Mouse (Mus musculus) kidney, adult 2 months (tissue): Measurements from ENCODE around the gene Stt3b.

Experiments used
- CTCF ChIP-seq: fragments of 200-500 bp; conservative IDR thresholded peaks from 2 replicates; pipeline ENCODE4 v1.5.1; 2011; ENCODE audit warnings: low read depth, mild to moderate bottlenecking, control low read depth, low read length, moderate library complexity, mixed read lengths; ENCODE audit not compliant: insufficient read depth, insufficient read length
- POLR2A ChIP-seq: fragments of 200-500 bp; IDR thresholded peaks from one replicate; pipeline ENCODE4 v1.6.1; 2011; ENCODE audit warnings: low read depth, low read length, control low read depth

- TF ChIP-seq POLR2A (no peak), CTCF (no peak)
These were observed 96.4 kb downstream of the Stt3b start for GRCm38 (mm10) chr9:115213755-115214264.
